Mouse (Mus musculus) hindbrain, embryonic 11.5 days (tissue): ENCODE results near the gene Tgm6. TPM values are rescaled to one million over a fixed set of nuclear protein-coding genes. Genes with fewer than 3 reads are reported as not detected.

Experiments used
- ATAC-seq: fragments of 200-750 bp; cut with Nextera tagmentation; 2 replicates; pipeline ENCODE4 v1.8.0; 2017; ENCODE audit warnings: mild to moderate bottlenecking, moderate TSS enrichment, moderate library complexity; ENCODE audit not compliant: low FRiP score
- DNase-seq: peaks from one replicate; pipeline ENCODE4 v3.0.0-alpha.2; 2015; ENCODE audit warnings: low spot score
- H3K27ac ChIP-seq: fragments of 300-500 bp; sonication (generic); 2 replicates; pipeline ENCODE4 v1.5.1; 2014; ENCODE audit warnings: mild to moderate bottlenecking, low read depth, low read length
- H3K27me3 ChIP-seq: fragments of 300-500 bp; sonication (generic); 2 replicates; pipeline ENCODE4 v1.6.1; 2014; ENCODE audit warnings: mild to moderate bottlenecking, low read length, moderate library complexity, mixed read lengths; ENCODE audit not compliant: control insufficient read depth, insufficient read depth
- H3K36me3 ChIP-seq: fragments of 300-500 bp; sonication (generic); 2 replicates; pipeline ENCODE4 v1.6.1; 2014; ENCODE audit warnings: mild to moderate bottlenecking, low read length, moderate library complexity, mixed read lengths; ENCODE audit not compliant: control insufficient read depth, insufficient read depth
- H3K4me1 ChIP-seq: fragments of 300-500 bp; sonication (generic); replicated peaks from 2 replicates; pipeline ENCODE4 v1.6.1; 2014; ENCODE audit warnings: low read length, mixed read lengths; ENCODE audit not compliant: control insufficient read depth, insufficient read depth
- H3K4me2 ChIP-seq: fragments of 300-500 bp; sonication (generic); replicated peaks from 2 replicates; pipeline ENCODE4 v1.6.1; 2014; ENCODE audit warnings: mild to moderate bottlenecking, low read depth, low read length
- H3K4me3 ChIP-seq: fragments of 300-500 bp; sonication (generic); 2 replicates; pipeline ENCODE4 v1.5.1; 2014; ENCODE audit warnings: low read depth, low read length
- H3K9ac ChIP-seq: fragments of 300-500 bp; sonication (generic); 2 replicates; pipeline ENCODE4 v1.6.1; 2014; ENCODE audit warnings: low read depth, low read length
- H3K9me3 ChIP-seq: fragments of 300-500 bp; sonication (generic); 2 replicates; pipeline ENCODE4 v1.6.1; 2016; ENCODE audit warnings: low read length; ENCODE audit not compliant: control insufficient read depth
- WGBS: fragments of 180-500 bp; shearing (Covaris S2); extraction: QIAGEN DNeasy Blood & Tissue Kit; methylation state at CpG from one replicate; pipeline ENCODE4 v1.1.7; 2014; 5-methylcytosine and 5-hydroxymethylcytosine counted together
- polyA plus RNA-seq: library from polyadenylated mRNA; unstranded; fragments of >200 nt; fragmentation: Nextera tagmentation; extraction: Ambion mirVana; gene quantifications from 2 replicates; pipeline ENCODE4 v1.2.1, GENCODE M21; 2014

Gene Tgm6
- polyA plus RNA-seq, 1 experiment from 2014 or later: not detected

DNA sequence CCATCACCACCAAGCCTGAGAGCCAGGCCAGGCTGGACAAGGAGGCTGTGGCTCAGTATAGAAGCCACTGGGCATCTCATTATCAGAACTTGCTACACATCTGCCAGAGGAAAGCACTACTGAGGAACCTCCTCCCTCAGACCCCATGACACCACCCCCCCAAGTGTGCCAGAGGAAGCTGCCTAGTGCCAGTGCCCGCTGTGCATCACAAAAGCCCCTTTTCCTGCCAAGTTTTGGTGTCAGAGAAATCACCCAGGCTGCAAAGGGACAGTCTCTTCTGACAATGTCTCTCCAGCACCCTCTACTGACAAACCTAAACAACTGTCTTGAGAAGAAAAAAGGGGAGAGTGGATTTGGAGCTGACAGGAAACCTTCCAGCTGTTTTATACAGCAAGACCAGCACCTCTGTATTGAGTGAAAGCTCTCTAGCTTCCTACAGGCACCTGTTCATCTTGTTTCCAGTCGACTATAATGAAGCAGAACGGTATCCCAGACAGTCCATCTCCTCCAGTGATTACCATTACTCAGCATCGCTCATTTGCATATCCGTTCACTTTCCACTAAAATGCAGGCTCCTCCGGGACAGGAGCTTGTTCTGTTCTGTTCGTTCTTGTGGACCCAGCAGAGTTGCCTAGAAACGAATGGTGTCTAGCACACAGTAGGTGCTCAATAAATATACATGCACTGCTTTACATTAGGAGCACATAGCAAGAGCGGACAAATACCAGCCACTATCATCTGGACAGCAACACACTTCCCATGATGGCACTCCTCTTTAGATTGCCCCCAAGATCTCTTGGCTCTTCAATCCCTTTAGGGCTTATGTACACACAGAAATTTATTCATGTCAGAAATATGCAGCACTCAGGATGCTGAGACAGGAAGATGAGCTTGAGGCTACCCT, 54.3 kb downstream of the Tgm6 start:
- no peak overlapping the region for H3K9ac ChIP-seq
- ATAC-seq (peak; percentile 43; the same call in 1 of the 2 replicates), DNase-seq (peak; percentile 39)
- H3K4me3 ChIP-seq: no peak overlapping the region
- no peaks in the 10 kb centered on the region for H3K27me3 ChIP-seq
- H3K36me3 ChIP-seq: 0 out of 2 replicates have a peak, but pooled peaks cover 6% of the 10 kb centered on the region
- H3K4me1 ChIP-seq: no peaks in the 10 kb centered on the region
- WGBS: 67% methylated on average over 9 of the region's 9 CpGs
- H3K27ac ChIP-seq: no peak overlapping the region
- H3K9me3 ChIP-seq: no peaks in the 10 kb centered on the region
- no peak overlapping the region for H3K4me2 ChIP-seq

DNA sequence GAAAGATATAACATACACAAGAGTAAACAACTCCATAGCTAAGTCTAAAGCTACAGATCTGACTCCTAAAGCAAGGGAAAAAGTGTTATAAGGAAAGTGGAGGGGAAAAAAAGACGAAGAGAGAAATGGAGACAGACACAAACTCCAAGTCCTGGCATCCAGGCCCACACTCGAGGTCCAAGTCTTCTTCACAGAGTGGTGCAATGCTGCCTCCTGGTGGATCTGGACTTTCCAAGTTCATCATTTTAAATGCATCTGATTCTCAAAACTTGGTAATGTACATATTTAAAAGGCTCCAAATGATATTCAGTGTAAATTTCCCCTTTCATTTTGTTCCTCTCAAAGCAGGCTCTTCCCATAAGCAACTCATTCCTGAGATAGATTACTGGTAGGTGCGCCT, 55.6 kb downstream of the Tgm6 start:
- Histone ChIP-seq H3K4me3 (no peak overlapping the region), H3K9ac (no peak overlapping the region), H3K9me3 (no peaks in the 10 kb centered on the region), H3K36me3 (peaks cover 14% of the 10 kb centered on the region), H3K27me3 (no peaks in the 10 kb centered on the region), H3K4me2 (no peak overlapping the region), H3K4me1 (no peaks in the 10 kb centered on the region), H3K27ac (no peak overlapping the region)
- 66% methylated on average over 3 of the region's 3 CpGs for WGBS
- peak; percentile 77 for DNase-seq
- ATAC-seq: no peak

- Histone ChIP-seq H3K27me3 (no peaks in the 10 kb centered on the region), H3K4me2 (no peak overlapping the region), H3K4me1 (no peaks in the 10 kb centered on the region), H3K36me3 (peaks cover 20% of the 10 kb centered on the region), H3K27ac (no peak overlapping the region), H3K4me3 (no peak overlapping the region), H3K9ac (no peak overlapping the region), H3K9me3 (no peaks in the 10 kb centered on the region)
- ATAC-seq (no peak), DNase-seq (no peak)
- WGBS: 88% methylated on average over 2 of the region's 2 CpGs
These were observed 59.5 kb downstream of the Tgm6 start for GRCm38 (mm10) chr2:130171674-130172073.

DNA sequence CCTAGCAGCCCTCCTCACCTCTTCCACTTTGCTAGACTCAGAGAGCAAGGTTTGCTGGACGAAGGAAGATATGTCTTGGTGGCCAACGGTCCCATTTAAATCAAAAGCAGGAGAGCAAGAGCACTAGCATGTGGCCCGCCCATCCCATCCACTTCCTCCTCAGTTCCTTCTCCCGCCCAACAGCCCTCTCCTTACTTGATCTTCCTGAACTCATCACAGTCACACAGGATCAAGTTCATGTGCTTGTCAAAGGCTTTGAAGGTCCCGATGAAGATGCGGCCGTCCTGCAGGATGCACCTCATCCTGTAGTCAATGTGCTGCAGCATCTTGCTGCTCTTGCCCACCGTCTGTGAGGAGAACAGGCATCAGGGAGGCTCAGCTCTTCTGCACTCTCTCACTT, 64.6 kb downstream of the Tgm6 start:
- Histone ChIP-seq H3K4me2 (0 out of 2 replicates have a peak overlapping the region, but pooled peaks have one; percentile 7), H3K27me3 (no peaks in the 10 kb centered on the region), H3K9me3 (no peaks in the 10 kb centered on the region), H3K4me1 (no peaks in the 10 kb centered on the region; the same call in 1 of the 2 replicates), H3K36me3 (peaks cover 13% of the 10 kb centered on the region), H3K9ac (no peak overlapping the region), H3K27ac (no peak overlapping the region), H3K4me3 (no peak overlapping the region)
- ATAC-seq (no peak), DNase-seq (no peak)
- WGBS: 88% methylated on average over 8 of the region's 8 CpGs

- H3K27ac ChIP-seq: no peak overlapping the region
These were observed 66.1 kb downstream of the Tgm6 start for GRCm38 (mm10) chr2:130178381-130178705.

GRCm38 (mm10) chr2:130178706-130179506, 66.7 kb downstream of the Tgm6 start, which contains the start of gene Snrpb:
Gene Snrpb (minus strand): TSS chr2:130179403.
- ATAC-seq (peak; percentile 92), DNase-seq (peak; percentile 92)
- H3K27me3 ChIP-seq: no peaks in the 10 kb centered on the region
- peak within 1 kb of the TSS; percentile 97 for H3K27ac ChIP-seq
- peak within 1 kb of the TSS; percentile 81 for H3K4me2 ChIP-seq
- H3K4me3 ChIP-seq: peak within 1 kb of the TSS; percentile 98
- no peaks in the 10 kb centered on the region; the same call in 1 of the 2 replicates for H3K4me1 ChIP-seq
- no peaks in the 10 kb centered on the region for H3K9me3 ChIP-seq
- under 1% methylated on average over 75 of the region's 81 CpGs for WGBS
- peaks cover 5% of the 10 kb centered on the region for H3K36me3 ChIP-seq
- H3K9ac ChIP-seq: peak within 1 kb of the TSS; percentile 100

More at GRCm38 (mm10) chr2:130178381-130178705, 66.1 kb downstream of the Tgm6 start:
- Histone ChIP-seq H3K9ac (peak overlapping the region; percentile 100), H3K4me1 (no peaks in the 10 kb centered on the region; the same call in 1 of the 2 replicates), H3K4me2 (peak overlapping the region; percentile 81), H3K9me3 (no peaks in the 10 kb centered on the region), H3K27me3 (no peaks in the 10 kb centered on the region), H3K36me3 (peaks cover 6% of the 10 kb centered on the region), H3K4me3 (peak overlapping the region; percentile 98)
- 2% methylated on average over 11 of the region's 11 CpGs for WGBS
- ATAC-seq (no peak), DNase-seq (no peak)

DNA sequence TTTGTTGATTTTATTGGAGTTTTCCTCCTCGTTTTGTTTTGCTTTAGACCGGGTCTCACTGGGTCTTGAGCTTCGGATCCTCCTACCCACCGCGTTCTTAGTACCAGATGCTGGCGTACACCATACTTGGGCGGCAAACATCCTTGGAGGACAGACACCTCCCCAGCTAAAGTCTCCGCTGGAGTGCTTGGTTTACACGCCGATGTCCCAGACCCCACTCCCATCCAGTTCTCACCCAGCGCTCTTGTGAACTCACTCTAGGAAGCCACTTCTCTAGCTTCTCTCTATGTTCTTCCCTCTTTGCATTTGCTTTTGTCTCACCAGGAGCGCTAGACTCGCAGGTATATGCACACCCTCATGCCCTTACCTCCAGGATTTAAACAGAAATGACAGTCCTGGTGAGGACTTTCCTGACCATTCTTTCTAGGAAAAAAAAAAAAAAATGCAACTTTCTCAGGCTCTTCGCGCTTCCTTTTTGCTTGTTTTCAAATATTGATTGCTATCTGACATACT, 67.3 kb downstream of the Tgm6 start:
- DNase-seq (no peak), ATAC-seq (peak; percentile 74)
- Histone ChIP-seq H3K4me2 (peak overlapping the region; percentile 81), H3K4me1 (no peaks in the 10 kb centered on the region; the same call in 1 of the 2 replicates), H3K36me3 (no peaks in the 10 kb centered on the region; the same call in 1 of the 2 replicates), H3K9me3 (no peaks in the 10 kb centered on the region), H3K27me3 (no peaks in the 10 kb centered on the region), H3K9ac (peak overlapping the region; percentile 73), H3K27ac (peak overlapping the region; percentile 70; the same call in 1 of the 2 replicates), H3K4me3 (peak overlapping the region; percentile 98)
- WGBS: 3% methylated on average over 15 of the region's 15 CpGs

DNA sequence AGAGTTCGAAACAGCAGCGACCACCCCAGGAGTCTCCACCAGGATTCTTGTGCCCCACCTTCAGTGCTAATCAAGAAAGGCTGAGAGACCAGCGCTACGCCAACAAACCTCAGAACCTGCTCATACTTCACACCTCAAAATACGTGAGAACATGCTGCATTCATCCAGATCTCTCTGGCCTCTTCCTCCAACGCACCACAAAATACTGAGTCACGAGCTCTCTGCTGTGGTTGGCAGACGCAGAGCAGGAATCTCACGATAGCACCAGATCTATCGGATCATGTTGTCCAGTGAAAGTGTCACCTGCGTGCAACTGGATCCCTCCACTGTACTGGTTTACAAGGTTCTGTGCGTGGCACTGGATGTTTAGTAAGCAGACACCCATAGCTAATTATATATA, 76.2 kb downstream of the Tgm6 start:
- H3K9ac ChIP-seq: no peak overlapping the region
- no peak overlapping the region for H3K4me2 ChIP-seq
- no peak overlapping the region for H3K27ac ChIP-seq
- no peaks in the 10 kb centered on the region for H3K27me3 ChIP-seq
- no peaks in the 10 kb centered on the region for H3K9me3 ChIP-seq
- H3K4me3 ChIP-seq: no peak overlapping the region
- H3K36me3 ChIP-seq: no peaks in the 10 kb centered on the region
- H3K4me1 ChIP-seq: no peaks in the 10 kb centered on the region
- WGBS: 93% methylated on average over 12 of the region's 12 CpGs
- no peak for ATAC-seq
- DNase-seq: no peak
